Mouse (Mus musculus): ENCODE data around the gene Strn4. TPM values are rescaled to one million over a fixed set of nuclear protein-coding genes. Genes with fewer than 3 reads are reported as not detected.

Strn4 gene
- polyA plus RNA-seq, 1 experiment from 2014 or later: 97.4 TPM

DNA sequence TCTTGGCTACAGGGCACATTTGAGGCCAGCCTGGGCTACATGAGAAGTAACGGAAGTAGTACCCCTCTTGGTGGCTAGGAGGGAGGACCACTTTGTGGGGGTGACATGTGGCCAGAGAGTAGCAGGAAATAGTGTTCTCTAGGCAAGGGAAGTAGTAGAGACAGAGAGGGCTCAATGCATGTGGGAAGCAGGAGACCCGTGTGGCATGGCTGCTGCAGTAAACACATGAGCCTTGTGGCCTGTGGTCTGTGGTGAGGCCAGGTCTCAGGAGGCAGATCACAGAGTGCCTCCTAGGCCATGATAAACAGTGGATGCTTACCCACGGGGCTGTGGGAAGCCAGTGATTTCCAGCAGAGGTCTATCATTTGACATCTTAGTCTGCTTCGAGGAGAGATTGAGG is 11.6 kb downstream of the Strn4 start:
- Histone ChIP-seq H3K4me2 (ENCODE audit: low read depth, low read length) (no peak overlapping the region), H3K27ac (replicated peaks; ENCODE audit: low read depth, low read length) (no peak overlapping the region), H3K4me1 (ENCODE audit: control insufficient read depth, insufficient read depth, low read length) (no peaks in the 10 kb centered on the region), H3K4me3 (ENCODE audit: low read depth, low read length) (no peak overlapping the region), H3K36me3 (ENCODE audit: control insufficient read depth, insufficient read depth, low read length) (peaks cover 97% of the 10 kb centered on the region), H3K27me3 (replicated peaks; ENCODE audit: control insufficient read depth, insufficient read depth, low read length) (no peaks in the 10 kb centered on the region), H3K9me3 (ENCODE audit: control insufficient read depth, low read length) (no peaks in the 10 kb centered on the region), H3K9ac (ENCODE audit: low read depth, low read length) (no peak overlapping the region)
- 74% methylated on average over 4 of the region's 4 CpGs for WGBS
- no peak for DNase-seq (ENCODE audit: low spot score)
- ATAC-seq (ENCODE audit: low read depth): no peak

DNA sequence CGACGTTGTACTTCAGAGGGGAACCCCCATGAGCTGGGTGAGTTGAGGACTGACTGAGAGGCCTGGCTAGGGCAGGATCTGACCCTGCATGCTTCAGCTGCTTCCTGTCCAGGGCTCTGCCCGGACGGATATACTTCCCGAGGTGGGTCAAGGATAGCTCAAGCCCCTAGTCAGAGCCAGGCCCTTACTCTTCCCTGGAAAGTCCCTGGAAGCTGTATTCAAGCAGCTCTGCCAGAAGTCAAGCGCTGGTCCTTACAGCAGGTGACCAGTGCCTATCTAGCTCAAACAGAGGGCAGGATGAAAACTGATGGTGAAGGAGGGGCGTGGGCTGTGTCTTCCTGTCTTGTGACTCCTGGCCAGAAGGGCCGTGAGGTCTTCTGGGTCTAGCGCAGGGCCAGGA is 14.8 kb downstream of the Strn4 start:
- no peak overlapping the region for H3K4me2 ChIP-seq (ENCODE audit: low read depth, low read length)
- H3K27ac ChIP-seq (replicated peaks; ENCODE audit: low read depth, low read length): no peak overlapping the region
- WGBS: 86% methylated on average over 9 of the region's 9 CpGs
- no peak overlapping the region for H3K4me3 ChIP-seq (ENCODE audit: low read depth, low read length)
- H3K9ac ChIP-seq (ENCODE audit: low read depth, low read length): no peak overlapping the region
- no peak for ATAC-seq (ENCODE audit: low read depth)
- no peaks in the 10 kb centered on the region for H3K4me1 ChIP-seq (ENCODE audit: control insufficient read depth, insufficient read depth, low read length)
- H3K27me3 ChIP-seq (replicated peaks; ENCODE audit: control insufficient read depth, insufficient read depth, low read length): no peaks in the 10 kb centered on the region
- no peak for DNase-seq (ENCODE audit: low spot score)
- peaks cover 99% of the 10 kb centered on the region for H3K36me3 ChIP-seq (ENCODE audit: control insufficient read depth, insufficient read depth, low read length)
- H3K9me3 ChIP-seq (ENCODE audit: control insufficient read depth, low read length): no peaks in the 10 kb centered on the region

DNA sequence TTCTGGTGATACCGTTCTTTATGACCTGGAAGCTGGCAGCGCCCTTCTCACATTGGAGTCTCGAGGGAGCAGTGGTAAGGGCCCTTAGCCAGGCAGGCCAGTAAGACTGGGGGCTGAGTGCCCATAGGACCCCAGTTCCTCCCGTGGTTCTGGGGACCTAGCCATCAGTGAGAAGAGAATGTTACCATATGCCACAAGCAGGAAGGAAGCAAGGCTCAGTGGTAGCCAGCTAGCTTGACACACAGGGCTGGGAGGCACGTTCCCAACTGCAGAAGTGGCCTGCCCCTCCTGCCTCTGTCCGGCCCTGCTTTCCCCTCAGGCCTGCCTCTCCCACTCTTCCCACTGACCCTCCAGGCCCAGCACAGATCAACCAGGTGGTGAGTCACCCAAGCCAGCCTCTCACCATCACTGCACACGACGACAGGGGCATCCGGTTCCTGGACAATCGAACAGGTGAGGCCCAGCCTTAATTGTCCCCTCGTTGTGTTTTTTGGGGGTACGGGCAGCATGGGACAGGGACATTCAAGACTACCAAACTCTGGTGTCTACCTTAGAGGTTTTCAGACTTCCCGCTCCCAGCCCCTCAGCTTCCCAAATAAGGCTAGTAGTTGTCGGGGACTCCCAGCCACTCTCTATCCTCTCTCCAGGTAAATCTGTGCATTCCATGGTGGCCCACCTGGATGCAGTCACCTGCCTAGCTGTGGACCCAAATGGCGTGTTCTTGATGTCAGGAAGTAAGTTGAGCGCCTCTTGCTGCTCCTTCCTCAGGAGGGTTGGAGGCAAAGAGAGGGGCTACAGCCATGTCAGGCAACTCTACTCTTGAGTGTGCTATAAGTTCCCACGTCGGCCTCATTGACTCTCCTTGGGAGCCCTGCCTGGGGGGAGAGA is 22.5 kb downstream of the Strn4 start:
- no peak overlapping the region for H3K4me2 ChIP-seq (ENCODE audit: low read depth, low read length)
- ATAC-seq (ENCODE audit: low read depth) (no peak), DNase-seq (ENCODE audit: low spot score) (no peak)
- no peaks in the 10 kb centered on the region for H3K9me3 ChIP-seq (ENCODE audit: control insufficient read depth, low read length)
- peaks cover 80% of the 10 kb centered on the region for H3K36me3 ChIP-seq (ENCODE audit: control insufficient read depth, insufficient read depth, low read length)
- WGBS: 93% methylated on average over 18 of the region's 18 CpGs
- H3K4me1 ChIP-seq (ENCODE audit: control insufficient read depth, insufficient read depth, low read length): 0 out of 2 replicates have a peak, but pooled peaks cover 3% of the 10 kb centered on the region
- no peak overlapping the region for H3K27ac ChIP-seq (replicated peaks; ENCODE audit: low read depth, low read length)
- H3K4me3 ChIP-seq (ENCODE audit: low read depth, low read length): no peak overlapping the region
- no peaks in the 10 kb centered on the region for H3K27me3 ChIP-seq (replicated peaks; ENCODE audit: control insufficient read depth, insufficient read depth, low read length)
- H3K9ac ChIP-seq (ENCODE audit: low read depth, low read length): no peak overlapping the region

DNA sequence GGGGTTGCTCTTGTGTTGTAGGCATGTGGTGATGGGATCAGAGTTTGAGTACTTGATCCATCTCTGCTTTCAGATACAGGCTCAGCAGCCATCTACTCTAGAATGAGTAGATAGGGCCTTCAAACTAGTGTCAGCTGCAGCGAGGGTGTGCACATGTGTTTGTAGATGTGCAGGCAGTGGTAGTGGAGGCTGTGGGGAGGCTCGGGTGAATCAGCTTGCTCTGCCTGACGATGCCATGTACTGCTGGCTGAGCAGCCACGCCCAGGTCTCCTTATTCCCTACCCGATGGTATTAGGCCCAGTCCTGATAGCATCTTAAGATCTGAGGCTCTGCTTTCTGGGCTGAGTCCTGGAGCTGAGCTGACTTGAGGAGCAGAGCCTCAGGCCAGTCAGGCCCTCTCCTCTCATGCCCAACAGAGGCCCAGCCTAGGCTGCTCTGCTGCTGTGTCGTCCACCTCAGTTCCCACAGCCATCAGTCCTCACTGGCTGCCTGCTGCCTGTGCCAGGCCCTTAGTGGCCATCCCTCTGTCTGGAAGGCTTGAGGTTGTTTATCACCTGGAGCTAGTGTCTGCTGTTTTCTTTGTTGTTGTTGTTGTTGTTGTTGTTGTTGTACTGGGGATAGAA is 23.2 kb downstream of the Strn4 start:
- 81% methylated on average over 6 of the region's 6 CpGs for WGBS
- no peak overlapping the region for H3K4me2 ChIP-seq (ENCODE audit: low read depth, low read length)
- no peak overlapping the region for H3K27ac ChIP-seq (replicated peaks; ENCODE audit: low read depth, low read length)
- no peaks in the 10 kb centered on the region for H3K9me3 ChIP-seq (ENCODE audit: control insufficient read depth, low read length)
- H3K4me1 ChIP-seq (ENCODE audit: control insufficient read depth, insufficient read depth, low read length): 0 out of 2 replicates have a peak, but pooled peaks cover 7% of the 10 kb centered on the region
- no peak overlapping the region for H3K9ac ChIP-seq (ENCODE audit: low read depth, low read length)
- DNase-seq (ENCODE audit: low spot score) (no peak), ATAC-seq (ENCODE audit: low read depth) (no peak)
- H3K27me3 ChIP-seq (replicated peaks; ENCODE audit: control insufficient read depth, insufficient read depth, low read length): no peaks in the 10 kb centered on the region
- peaks cover 72% of the 10 kb centered on the region for H3K36me3 ChIP-seq (ENCODE audit: control insufficient read depth, insufficient read depth, low read length)
- no peak overlapping the region for H3K4me3 ChIP-seq (ENCODE audit: low read depth, low read length)

DNA sequence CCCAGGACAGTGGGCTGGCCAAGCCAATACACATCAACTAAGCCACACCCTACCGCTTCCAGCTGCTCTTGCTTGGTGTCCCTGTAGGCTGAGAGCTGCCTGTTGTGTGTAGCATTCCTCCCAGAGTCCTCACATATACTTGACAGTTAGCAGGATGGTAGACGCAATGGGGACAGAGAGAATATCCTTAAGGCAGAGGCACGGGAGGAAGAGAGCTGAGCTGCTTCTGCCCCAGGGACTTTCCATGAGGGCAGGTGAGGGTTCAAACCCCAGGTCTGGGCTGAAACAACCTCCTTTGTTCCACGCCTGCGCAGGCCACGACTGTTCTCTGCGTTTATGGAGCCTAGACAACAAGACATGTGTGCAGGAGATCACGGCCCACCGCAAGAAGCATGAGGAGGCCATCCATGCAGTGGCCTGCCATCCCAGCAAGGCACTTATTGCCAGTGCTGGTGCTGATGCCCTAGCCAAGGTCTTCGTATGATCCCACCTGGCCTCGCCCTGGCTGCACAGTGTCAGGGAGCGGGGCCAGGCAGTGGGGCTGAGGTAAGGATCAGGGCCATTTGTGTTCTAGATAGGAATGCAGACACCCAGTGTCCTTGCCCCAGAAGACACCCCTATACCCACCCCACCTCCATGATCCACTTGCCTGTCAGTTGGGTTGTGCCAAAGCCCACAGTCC is 23.9 kb downstream of the Strn4 start:
- Histone ChIP-seq H3K9me3 (ENCODE audit: control insufficient read depth, low read length) (no peaks in the 10 kb centered on the region), H3K9ac (ENCODE audit: low read depth, low read length) (no peak overlapping the region; the same call in 1 of the 2 replicates), H3K36me3 (ENCODE audit: control insufficient read depth, insufficient read depth, low read length) (peaks cover 65% of the 10 kb centered on the region), H3K27ac (replicated peaks; ENCODE audit: low read depth, low read length) (no peak overlapping the region), H3K4me2 (ENCODE audit: low read depth, low read length) (no peak overlapping the region), H3K4me1 (ENCODE audit: control insufficient read depth, insufficient read depth, low read length) (0 out of 2 replicates have a peak, but pooled peaks cover 12% of the 10 kb centered on the region), H3K4me3 (ENCODE audit: low read depth, low read length) (no peak overlapping the region), H3K27me3 (replicated peaks; ENCODE audit: control insufficient read depth, insufficient read depth, low read length) (no peaks in the 10 kb centered on the region)
- 96% methylated on average over 12 of the region's 12 CpGs for WGBS
- no peak for DNase-seq (ENCODE audit: low spot score)
- no peak for ATAC-seq (ENCODE audit: low read depth)

DNA sequence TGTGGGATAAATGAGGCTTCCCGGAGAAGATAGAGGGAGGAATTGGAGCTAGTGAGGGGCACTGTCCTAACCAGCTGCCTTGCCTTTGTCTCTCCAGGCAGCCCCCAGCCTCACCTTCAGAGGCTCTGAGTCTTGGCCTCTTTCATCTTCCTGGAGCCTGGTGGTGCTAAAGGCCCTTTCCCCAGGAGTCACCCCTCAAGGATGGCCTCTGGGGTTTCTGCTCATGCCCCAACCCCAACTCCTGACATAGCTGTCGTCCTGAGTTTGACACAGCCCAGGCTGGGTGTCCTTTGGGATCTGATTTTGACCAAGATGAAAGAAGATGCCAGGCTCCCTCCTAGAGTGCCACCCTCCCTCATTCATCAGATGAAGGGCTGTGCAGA is 24.4 kb downstream of the Strn4 start:
- Histone ChIP-seq H3K4me3 (ENCODE audit: low read depth, low read length) (no peak overlapping the region), H3K9ac (ENCODE audit: low read depth, low read length) (no peak overlapping the region), H3K4me1 (ENCODE audit: control insufficient read depth, insufficient read depth, low read length) (peaks cover 16% of the 10 kb centered on the region; the same call in 1 of the 2 replicates), H3K27me3 (replicated peaks; ENCODE audit: control insufficient read depth, insufficient read depth, low read length) (no peaks in the 10 kb centered on the region), H3K9me3 (ENCODE audit: control insufficient read depth, low read length) (no peaks in the 10 kb centered on the region), H3K36me3 (ENCODE audit: control insufficient read depth, insufficient read depth, low read length) (peaks cover 60% of the 10 kb centered on the region), H3K27ac (replicated peaks; ENCODE audit: low read depth, low read length) (no peak overlapping the region), H3K4me2 (ENCODE audit: low read depth, low read length) (no peak overlapping the region)
- ATAC-seq (ENCODE audit: low read depth): no peak
- 79% methylated on average over 2 of the region's 2 CpGs for WGBS
- DNase-seq (ENCODE audit: low spot score): no peak

DNA sequence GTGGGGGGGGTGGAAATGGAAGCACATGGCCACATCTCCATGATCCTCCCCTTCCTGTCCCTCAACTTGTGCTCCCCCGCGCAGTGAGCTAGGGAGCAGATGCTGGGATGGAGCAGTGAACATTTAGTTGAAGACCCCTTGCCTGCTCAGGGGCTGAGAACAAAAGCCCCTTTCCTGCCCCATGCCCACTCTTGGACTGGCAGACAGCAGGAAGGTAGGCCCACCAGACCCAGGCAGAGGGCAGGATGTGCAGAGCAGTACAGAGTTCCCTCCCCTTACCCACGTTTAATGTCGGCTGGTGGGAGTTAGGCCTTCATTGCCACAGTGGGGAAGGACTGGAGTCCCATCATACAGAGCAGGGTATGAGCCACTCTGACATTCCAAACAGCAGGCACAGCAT is 25.4 kb downstream of the Strn4 start:
- Histone ChIP-seq H3K4me3 (ENCODE audit: low read depth, low read length) (no peak overlapping the region), H3K4me1 (ENCODE audit: control insufficient read depth, insufficient read depth, low read length) (peaks cover 24% of the 10 kb centered on the region), H3K9ac (ENCODE audit: low read depth, low read length) (no peak overlapping the region), H3K36me3 (ENCODE audit: control insufficient read depth, insufficient read depth, low read length) (peaks cover 54% of the 10 kb centered on the region), H3K27me3 (replicated peaks; ENCODE audit: control insufficient read depth, insufficient read depth, low read length) (no peaks in the 10 kb centered on the region), H3K27ac (replicated peaks; ENCODE audit: low read depth, low read length) (no peak overlapping the region), H3K4me2 (ENCODE audit: low read depth, low read length) (no peak overlapping the region), H3K9me3 (ENCODE audit: control insufficient read depth, low read length) (no peaks in the 10 kb centered on the region)
- 73% methylated on average over 4 of the region's 4 CpGs for WGBS
- ATAC-seq (ENCODE audit: low read depth) (no peak), DNase-seq (ENCODE audit: low spot score) (no peak)

DNA sequence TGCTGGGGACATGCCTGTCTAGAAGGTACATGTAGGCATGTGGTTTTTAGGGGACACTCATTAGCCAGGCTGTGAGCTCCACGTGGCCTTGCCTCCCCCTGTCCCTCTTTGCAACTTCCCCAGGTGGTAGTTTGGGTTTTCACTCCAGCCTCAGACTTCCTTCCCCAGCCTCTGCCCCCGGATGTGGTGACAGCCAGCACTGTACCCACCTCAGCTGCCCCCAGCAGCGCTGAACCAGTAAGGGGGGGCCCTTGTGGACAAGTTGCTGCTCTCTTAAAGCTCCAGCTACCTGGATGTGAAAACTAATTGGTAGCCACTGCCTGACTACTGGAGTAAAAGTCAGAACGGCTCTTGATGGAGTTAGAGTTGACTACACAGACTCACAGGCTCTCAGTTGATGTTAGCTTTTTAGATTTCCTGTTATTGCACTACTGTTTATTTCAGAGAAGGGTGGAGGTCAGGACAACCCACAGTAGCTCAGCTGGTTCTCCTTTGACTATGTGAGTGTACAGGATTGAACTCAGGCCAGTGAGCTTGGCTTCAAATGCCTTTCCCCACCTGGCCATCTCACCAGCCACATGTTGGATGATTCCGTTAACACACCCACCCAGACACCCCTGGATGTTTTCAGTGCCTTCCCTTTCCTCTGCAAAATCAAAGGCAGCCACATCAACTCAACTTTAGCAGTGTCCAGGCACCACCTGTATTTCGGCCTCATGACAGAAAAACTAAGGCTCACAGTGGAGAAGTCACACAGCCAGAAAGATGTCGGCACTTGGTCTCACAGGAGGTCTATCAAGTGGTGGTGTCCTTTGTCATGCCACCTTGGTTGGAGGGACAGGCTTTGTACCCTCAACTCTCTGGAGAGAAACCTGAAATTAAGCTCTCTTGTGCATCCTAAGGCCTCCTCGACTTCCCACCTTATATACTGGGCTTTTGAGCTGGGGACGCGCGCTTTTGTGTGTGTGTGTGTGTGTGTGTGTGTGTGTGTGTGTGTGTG is 26.2 kb downstream of the Strn4 start:
- Histone ChIP-seq H3K9ac (ENCODE audit: low read depth, low read length) (peak overlapping the region; percentile 86), H3K4me1 (ENCODE audit: control insufficient read depth, insufficient read depth, low read length) (peaks cover 24% of the 10 kb centered on the region), H3K9me3 (ENCODE audit: control insufficient read depth, low read length) (no peaks in the 10 kb centered on the region), H3K4me3 (ENCODE audit: low read depth, low read length) (peak overlapping the region; percentile 68), H3K27ac (replicated peaks; ENCODE audit: low read depth, low read length) (peak overlapping the region; percentile 88), H3K36me3 (ENCODE audit: control insufficient read depth, insufficient read depth, low read length) (peaks cover 50% of the 10 kb centered on the region), H3K27me3 (replicated peaks; ENCODE audit: control insufficient read depth, insufficient read depth, low read length) (no peaks in the 10 kb centered on the region), H3K4me2 (ENCODE audit: low read depth, low read length) (peak overlapping the region; percentile 96)
- DNase-seq (ENCODE audit: low spot score): no peak
- no peak for ATAC-seq (ENCODE audit: low read depth)
- WGBS: 45% methylated on average over 11 of the region's 11 CpGs

Data from embryonic facial prominence, embryonic 14.5 days (tissue).